Mouse (Mus musculus): ENCODE data around the gene Litaf.

DNA sequence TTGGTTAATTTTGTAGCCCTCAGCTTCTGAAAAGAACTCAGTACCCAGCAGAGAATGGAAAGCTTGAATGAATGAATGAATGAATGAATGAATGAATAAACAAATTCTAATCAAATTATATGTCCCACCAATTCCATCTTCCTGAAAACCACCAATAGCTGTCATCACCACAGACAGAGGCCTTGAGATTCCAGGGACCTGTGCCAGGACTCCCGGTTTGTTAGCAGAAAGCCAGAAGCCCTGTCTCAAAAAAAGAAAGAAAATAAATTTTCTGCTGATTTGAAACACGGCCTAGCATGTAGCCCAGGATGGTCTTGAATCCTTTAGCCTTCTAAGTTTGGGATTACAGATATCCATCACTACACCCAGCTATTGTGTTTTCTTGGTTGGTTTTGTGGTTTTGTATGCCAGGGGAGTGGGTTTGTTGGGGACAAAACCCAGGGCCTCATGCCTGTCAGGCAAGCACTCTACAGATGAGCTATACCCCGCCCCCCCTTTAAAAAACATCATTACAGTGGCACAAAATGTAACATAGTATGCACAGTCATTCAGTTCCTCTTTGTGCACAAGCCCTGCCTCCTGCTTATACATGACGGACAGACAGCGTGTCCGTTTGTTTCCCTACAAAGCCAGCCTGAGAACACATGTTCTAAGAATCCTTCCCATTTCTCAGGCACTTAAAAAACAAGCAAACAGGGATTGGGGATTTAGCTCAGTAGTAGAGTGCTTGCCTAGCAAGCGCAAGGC, 120.4 kb downstream of the Litaf start:
- no peak for TF ChIP-seq CTCF (IDR thresholded peaks at IDR 0.05; ENCODE audit: control insufficient read depth, insufficient read depth, insufficient replicate concordance, low read depth, low read length)
- TF ChIP-seq POLR2A (IDR thresholded peaks at IDR 0.05; ENCODE audit: control insufficient read depth, low read depth, low read length): no peak

Measured in testis, adult 2 months (tissue).